ENCODE assay signal across 8 mouse cellular contexts in genomic region chr3:57136847-57137246, GRCm38 (mm10).
DNase-seq lines count a peak whose midpoint lies in the region; ATAC-seq lines count a peak whose summit lies in the region.

No protein-coding gene starts in this region.

- 30% methylated on average over 24 of the region's 24 CpGs for WGBS in forebrain, embryonic 14.5 days
- WGBS in kidney, embryonic 16.5 days: 20% methylated on average over 24 of the region's 24 CpGs

- H3K9me3 ChIP-seq in forebrain, embryonic 14.5 days (replicated peaks; ENCODE audit: control insufficient read depth, low read length): no peaks in the 10 kb centered on the region
- no peaks in the 10 kb centered on the region for H3K9me3 ChIP-seq in kidney, embryonic 16.5 days (ENCODE audit: low read length)

- H3K9ac ChIP-seq in forebrain, embryonic 14.5 days (ENCODE audit: low read length): no peak overlapping the region
- H3K9ac ChIP-seq in kidney, embryonic 16.5 days (replicated peaks; ENCODE audit: low read length): peak overlapping the region; percentile 47

- ATAC-seq in frontal cortex, adult (ENCODE audit: low TSS enrichment): peak; percentile 74
- ATAC-seq in forebrain, embryonic 14.5 days: peak; percentile 66; the same call in 1 of the 2 replicates
- peak; percentile 89; the same call in 1 of the 2 replicates for ATAC-seq in kidney, embryonic 16.5 days (ENCODE audit: low FRiP score, low TSS enrichment)

- H3K36me3 ChIP-seq in forebrain, embryonic 14.5 days (ENCODE audit: control insufficient read depth, insufficient read depth, low read length): no peaks in the 10 kb centered on the region
- H3K36me3 ChIP-seq in kidney, embryonic 16.5 days (ENCODE audit: insufficient read depth, low read length): no peaks in the 10 kb centered on the region

- no peak overlapping the region for H3K27ac ChIP-seq in forebrain, embryonic 14.5 days (ENCODE audit: low read depth, low read length)
- H3K27ac ChIP-seq in kidney, embryonic 16.5 days (ENCODE audit: low read length): no peak overlapping the region

- peak overlapping the region; percentile 35 for H3K4me2 ChIP-seq in forebrain, embryonic 14.5 days (ENCODE audit: low read length)
- peak overlapping the region; percentile 58 for H3K4me2 ChIP-seq in kidney, embryonic 16.5 days (replicated peaks; ENCODE audit: low read depth, low read length)

- no peaks in the 10 kb centered on the region for H3K27me3 ChIP-seq in forebrain, embryonic 14.5 days (replicated peaks; ENCODE audit: control insufficient read depth, insufficient read depth, low read length)
- no peaks in the 10 kb centered on the region for H3K27me3 ChIP-seq in kidney, embryonic 16.5 days (ENCODE audit: insufficient read depth, low read length)

- DNase-seq in frontal cortex, adult 2 months (ENCODE audit: extremely low spot score in 1 of 2, low spot score in 1 of 2): no peak
- peak; percentile 13 for DNase-seq in Muller cell, postnatal 12 days (ENCODE audit: inconsistent ontology term)
- DNase-seq in forebrain, embryonic 14.5 days (ENCODE audit: low spot score): peak; percentile 18
- peak; percentile 42 for DNase-seq in lung, postnatal 10 days
- peak; percentile 17 for DNase-seq in testis, postnatal 14 days (ENCODE audit: low spot score)
- no peak for DNase-seq in frontal cortex, postnatal 10 days (ENCODE audit: low spot score in 2 of 2)

- H3K4me3 ChIP-seq in forebrain, embryonic 14.5 days (ENCODE audit: low read depth, low read length): peak overlapping the region; percentile 18; the same call in 1 of the 2 replicates
- peak overlapping the region; percentile 41 for H3K4me3 ChIP-seq in kidney, embryonic 16.5 days (ENCODE audit: low read length)

- H3K4me1 ChIP-seq in forebrain, embryonic 14.5 days (ENCODE audit: control insufficient read depth, insufficient read depth, low read length): no peaks in the 10 kb centered on the region
- H3K4me1 ChIP-seq in kidney, embryonic 16.5 days (ENCODE audit: insufficient read depth, low read length): no peaks in the 10 kb centered on the region

Comparison
In these comparisons a context has a peak if more than half of its experiments do, and no peak if none do; other contexts are left out.
1. DNase-seq: peak in Muller cell, postnatal 12 days (single experiment), forebrain, embryonic 14.5 days (single experiment), lung, postnatal 10 days (single experiment) and testis, postnatal 14 days (single experiment); none in frontal cortex, adult 2 months (0 of 2) and frontal cortex, postnatal 10 days (0 of 2).
2. Peak in every context shown above with its lines, with median percentiles within 50 percentile points of each other: ATAC-seq.